Mouse (Mus musculus): Measurements from ENCODE around the gene Magohb.

Gene Magohb

DNA sequence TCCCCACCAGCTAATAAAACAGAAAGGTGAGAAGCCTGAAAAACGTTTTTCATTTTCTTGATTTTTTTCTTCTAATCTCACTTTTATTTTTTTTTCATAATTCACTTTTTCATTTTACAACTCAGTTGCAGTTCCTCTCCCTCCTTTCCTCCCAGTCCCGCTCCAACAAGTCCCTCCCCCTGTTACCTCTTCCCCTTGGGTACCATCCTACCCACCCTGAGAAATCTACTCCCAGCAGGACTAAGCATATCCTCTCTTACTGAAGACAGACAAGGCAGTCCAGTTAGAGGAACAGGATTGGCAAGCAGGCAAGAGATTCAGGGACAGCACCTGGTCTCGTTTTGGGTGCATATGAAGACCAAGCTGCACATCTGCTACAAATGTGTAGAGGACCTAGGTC lies 30.3 kb downstream of the Magohb start:
- no peak for DNase-seq (ENCODE audit: low read depth in 1 of 2, low spot score in 2 of 2)

DNA sequence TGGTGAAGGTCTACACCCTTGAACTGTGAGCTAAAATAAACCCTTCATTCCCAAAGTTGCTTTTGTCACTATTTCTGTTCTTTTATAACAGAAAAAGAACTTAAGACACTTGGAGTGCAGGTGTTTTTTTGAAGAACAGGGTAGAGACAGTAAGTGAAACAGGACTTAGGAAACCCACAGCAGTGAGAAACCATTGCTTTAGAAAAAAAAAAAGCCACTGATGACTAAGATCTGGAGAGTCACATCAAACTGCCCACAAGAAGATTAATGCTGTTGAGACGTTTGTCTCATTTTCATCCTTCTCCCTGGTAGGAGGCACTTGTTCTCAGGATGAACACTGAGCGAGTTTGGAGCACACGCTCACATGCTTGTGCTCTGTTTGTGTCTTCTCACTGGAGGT lies 31.0 kb downstream of the Magohb start:
- no peak for DNase-seq (ENCODE audit: low read depth in 1 of 2, low spot score in 2 of 2)

DNA sequence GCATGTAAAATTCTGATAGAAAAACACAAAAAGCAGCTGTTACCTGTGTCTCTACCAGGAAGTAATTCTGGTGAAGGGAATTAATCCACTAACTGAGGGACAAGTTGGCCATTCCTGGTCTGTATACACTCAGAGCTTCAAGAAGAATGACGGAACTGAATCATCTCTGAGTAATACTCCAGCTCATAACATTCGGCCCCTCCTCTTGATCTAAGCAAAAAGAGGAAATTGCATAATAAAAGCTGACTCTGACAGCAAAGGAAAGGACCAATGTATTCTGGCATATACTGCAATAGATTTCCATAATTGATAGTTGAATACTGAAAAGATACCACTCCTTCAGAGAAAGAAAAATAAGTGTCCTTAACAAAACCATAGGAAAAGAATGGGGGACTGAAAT lies 45.8 kb downstream of the Magohb start, which contains the start of gene Klra2:
Gene Klra2 (minus strand): TSS at position 157 of the 400 bp plus-strand sequence.
- no peak for DNase-seq (ENCODE audit: low read depth in 1 of 2, low spot score in 2 of 2)

DNA sequence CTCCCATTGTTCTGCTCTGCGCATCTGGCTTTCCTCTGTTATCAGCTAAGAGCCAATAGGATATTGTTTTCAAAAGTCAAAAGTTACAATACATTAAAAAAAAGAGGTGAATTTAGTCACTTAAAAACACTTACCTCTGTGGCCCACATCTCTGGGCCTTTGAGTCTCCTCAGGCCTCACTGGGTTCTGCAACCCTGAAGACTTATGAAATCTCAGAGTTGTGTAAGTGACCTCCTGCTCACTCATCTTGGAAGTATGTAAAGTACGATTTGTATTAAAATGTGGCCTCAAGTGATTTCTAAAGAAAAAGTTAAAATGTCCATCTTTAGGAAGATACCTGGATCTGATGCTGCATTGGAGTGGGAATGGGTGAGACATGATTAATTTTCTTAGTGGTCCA lies 48.0 kb downstream of the Magohb start:
- DNase-seq (ENCODE audit: low read depth in 1 of 2, low spot score in 2 of 2) = no peak

Data from monocyte, adult 2 months (primary cell).